Mouse (Mus musculus): ENCODE measurements at regions not wholly inside any gene's neighbourhood (a gene's known extent, or its start where the extent isn't known, plus 50 kb on each side); places are given as distances from the start of the nearest gene placed in this dataset.
A peak's percentile ranks its signal among the peaks of the same experiment; 100 is the strongest.

- peak; percentile 35 for TF ChIP-seq CTCF (IDR thresholded peaks at IDR 0.05)
- TF ChIP-seq POLR2A (IDR thresholded peaks at IDR 0.05; ENCODE audit: insufficient read depth, low read depth, low read length), result no peak
Observed at GRCm38 (mm10) chr1:145131020-145131419, 355.8 kb upstream of the Rgs18 start.
